Mouse (Mus musculus) cerebellum, adult 2 months (tissue): ENCODE data around the gene Il10.

ENCODE experiments used
- CTCF ChIP-seq: fragments of 200-500 bp; IDR thresholded peaks from 2 replicates; pipeline ENCODE4 v1.5.1; 2011; ENCODE audit warnings: low read depth, mild to moderate bottlenecking, control low read depth, low read length, moderate library complexity, borderline replicate concordance; ENCODE audit not compliant: insufficient read depth
- POLR2A ChIP-seq: fragments of 200-500 bp; IDR thresholded peaks from 2 replicates; pipeline ENCODE4 v1.6.1; 2011; ENCODE audit warnings: low read length, control low read depth, borderline replicate concordance; ENCODE audit not compliant: insufficient read depth

DNA sequence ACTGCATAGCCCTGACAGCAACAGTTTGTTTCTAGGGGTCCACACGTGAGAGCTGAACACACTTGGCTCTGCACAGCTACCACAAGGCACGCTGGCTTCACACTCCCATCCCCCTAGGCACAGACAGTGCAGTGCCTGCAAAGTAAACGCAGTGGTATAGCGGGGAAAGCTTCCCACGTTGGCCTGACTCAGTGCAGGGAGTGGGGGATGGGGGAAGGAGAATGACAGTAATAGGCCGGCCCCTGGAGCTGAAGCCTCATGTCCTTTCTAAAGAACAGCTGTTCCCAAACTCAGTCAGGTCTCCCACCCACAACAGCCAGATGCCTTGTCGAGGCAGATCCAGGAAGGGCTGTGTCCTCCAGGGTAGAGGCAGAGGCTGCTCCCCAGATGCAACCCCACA is 31.4 kb downstream of the Il10 start:
- TF ChIP-seq CTCF (no peak), POLR2A (no peak)
